15 mouse cellular contexts compared by ENCODE assay signal in the genomic region with DNA sequence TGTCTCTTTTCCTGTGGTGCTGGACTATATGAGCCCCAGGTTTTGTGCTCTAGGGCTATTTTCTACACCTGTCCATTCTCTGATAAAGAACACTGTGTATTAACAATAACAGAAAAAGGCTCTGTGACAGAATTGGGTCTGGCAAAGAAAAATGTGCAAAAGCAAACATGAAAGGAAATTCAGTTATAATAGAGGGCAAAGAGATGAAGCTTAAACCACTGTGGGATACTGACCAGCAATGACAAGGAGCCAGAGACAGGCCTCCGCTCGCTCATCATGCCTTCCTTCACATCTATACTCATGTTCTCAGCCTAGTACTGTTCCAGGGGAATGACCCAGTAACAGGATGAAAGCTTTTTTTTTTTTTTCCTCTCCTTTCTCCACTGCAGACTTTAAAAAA.
DNase-seq lines count a peak whose midpoint lies in the region; ATAC-seq and TF ChIP-seq lines count a peak whose summit lies in the region.
"Had no signal": no experiment of that assay in that cellular context is flagged by ENCODE, and none has a peak within 500 bp of the region (broad histone marks: within the 10 kb centered on the region; RNA-seq: fewer than 3 reads in every experiment).

No protein-coding gene starts in this region.

- peak overlapping the region; percentile 71 for H3K4me3 ChIP-seq in layer of hippocampus, adult 2 months
- peak overlapping the region; percentile 49 for H3K4me3 ChIP-seq in forebrain, embryonic 16.5 days (replicated peaks; ENCODE audit: low read length)
- H3K4me3 ChIP-seq in neural tube, embryonic 14.5 days (ENCODE audit: low read depth, low read length) = peak overlapping the region; percentile 21; the same call in 1 of the 2 replicates
- H3K4me3 ChIP-seq: embryonic facial prominence, embryonic 13.5 days; kidney, embryonic 15.5 days had no signal

- H3K9ac ChIP-seq in forebrain, embryonic 16.5 days (replicated peaks; ENCODE audit: low read depth, low read length) = 0 out of 2 replicates have a peak overlapping the region, but pooled peaks have one; percentile 13
- no peak overlapping the region for H3K9ac ChIP-seq in neural tube, embryonic 14.5 days (replicated peaks; ENCODE audit: low read depth, low read length)
- H3K9ac ChIP-seq: embryonic facial prominence, embryonic 13.5 days; kidney, embryonic 15.5 days; lung, embryonic 14.5 days had no signal

- TF ChIP-seq CTCF in layer of hippocampus, adult 2 months (conservative IDR thresholded peaks at IDR 0.05) = no peak

- peak overlapping the region; percentile 60 for H3K4me2 ChIP-seq in forebrain, embryonic 16.5 days (ENCODE audit: low read length)
- H3K4me2 ChIP-seq in neural tube, embryonic 14.5 days (ENCODE audit: low read depth, low read length) = peak overlapping the region; percentile 40
- H3K4me2 ChIP-seq: kidney, embryonic 15.5 days; lung, embryonic 14.5 days had no signal

- no peak for ATAC-seq in forebrain, embryonic 16.5 days
- no peak for ATAC-seq in neural tube, embryonic 14.5 days (ENCODE audit: low read depth)
- ATAC-seq: Patski had no signal

- H3K27me3 ChIP-seq in forebrain, embryonic 16.5 days (replicated peaks; ENCODE audit: control insufficient read depth, insufficient read depth, low read length) = no peaks in the 10 kb centered on the region
- no peaks in the 10 kb centered on the region for H3K27me3 ChIP-seq in neural tube, embryonic 14.5 days (ENCODE audit: control insufficient read depth, insufficient read depth, low read length)
- H3K27me3 ChIP-seq: embryonic facial prominence, embryonic 13.5 days; kidney, embryonic 15.5 days; Patski had no signal

- WGBS in forebrain, embryonic 16.5 days = 82% methylated on average over 2 of the region's 2 CpGs
- WGBS in neural tube, embryonic 14.5 days = 93% methylated on average over 2 of the region's 2 CpGs

- peak overlapping the region; percentile 92 for H3K27ac ChIP-seq in layer of hippocampus, adult 2 months
- peak overlapping the region; percentile 63 for H3K27ac ChIP-seq in forebrain, embryonic 16.5 days (ENCODE audit: low read length)
- H3K27ac ChIP-seq in neural tube, embryonic 14.5 days (ENCODE audit: low read depth, low read length) = no peak overlapping the region
- H3K27ac ChIP-seq: embryonic facial prominence, embryonic 13.5 days; kidney, embryonic 15.5 days; macrophage had no signal

- no peaks in the 10 kb centered on the region for H3K9me3 ChIP-seq in forebrain, embryonic 16.5 days (ENCODE audit: control insufficient read depth, low read length)
- H3K9me3 ChIP-seq in neural tube, embryonic 14.5 days (ENCODE audit: control insufficient read depth, low read length) = no peaks in the 10 kb centered on the region
- H3K9me3 ChIP-seq: embryonic facial prominence, embryonic 13.5 days; kidney, embryonic 15.5 days had no signal

- H3K36me3 ChIP-seq in forebrain, embryonic 16.5 days (ENCODE audit: control insufficient read depth, insufficient read depth) = no peaks in the 10 kb centered on the region
- no peaks in the 10 kb centered on the region for H3K36me3 ChIP-seq in neural tube, embryonic 14.5 days (ENCODE audit: control insufficient read depth, insufficient read depth, low read length)
- H3K36me3 ChIP-seq: embryonic facial prominence, embryonic 13.5 days; kidney, embryonic 15.5 days had no signal

- H3K4me1 ChIP-seq in forebrain, embryonic 16.5 days (replicated peaks; ENCODE audit: control insufficient read depth, insufficient read depth, low read length) = peaks cover 42% of the 10 kb centered on the region
- peaks cover 17% of the 10 kb centered on the region for H3K4me1 ChIP-seq in neural tube, embryonic 14.5 days (ENCODE audit: control insufficient read depth, insufficient read depth, low read length)

- peak; percentile 41 for DNase-seq in cerebellum, adult 8-10 months
- DNase-seq in cerebellum, postnatal 4 days (ENCODE audit: low spot score in 2 of 2) = no peak
- no peak for DNase-seq in layer of hippocampus, adult 2 months (ENCODE audit: low spot score in 2 of 2)
- DNase-seq in layer of hippocampus, adult 9-10 months (ENCODE audit: low spot score) = no peak
- no peak for DNase-seq in right cerebral cortex, adult 2 months (ENCODE audit: low spot score in 2 of 2)
- DNase-seq in ovary, postnatal 36 days (ENCODE audit: low spot score) = no peak
- DNase-seq: liver; thymus, postnatal 25 days had no signal

Comparison
In these comparisons a context has a peak if more than half of its experiments do, and no peak if none do; other contexts are left out.
1. H3K4me3 ChIP-seq: peak in every context shown above with its lines; median percentile 71 in layer of hippocampus, adult 2 months; 49 in forebrain, embryonic 16.5 days; 21 in neural tube, embryonic 14.5 days.